Mouse (Mus musculus): ENCODE measurements around the gene Gm12216.

GRCm38 (mm10) chr11:53874706-53875105, 15.7 kb upstream of the Gm12216 start:
- TF ChIP-seq CTCF (IDR thresholded peaks at IDR 0.05; ENCODE audit: extremely low read depth, insufficient read depth, insufficient read length, insufficient replicate concordance) (no peak), POLR2A (IDR thresholded peaks at IDR 0.05; ENCODE audit: low read depth, low read length) (no peak)

Measured in spleen, adult 2 months (tissue).